Mouse (Mus musculus): Measurements from ENCODE around the gene 2700049A03Rik. TPM values are rescaled to one million over a fixed set of nuclear protein-coding genes. Genes with fewer than 3 reads are reported as not detected.
A peak's percentile ranks its signal among the peaks of the same experiment; 100 is the strongest.

The 2700049A03Rik gene
- polyA plus RNA-seq, 1 experiment from 2014 or later, result 15.7 TPM

- WGBS, result 88% methylated on average over 4 of the region's 4 CpGs
- ATAC-seq (ENCODE audit: insufficient number of reproducible peaks, low FRiP score, low TSS enrichment, low read depth), result no peak
Observed at GRCm38 (mm10) chr12:71237074-71237473, 100.4 kb downstream of the 2700049A03Rik start.

DNA sequence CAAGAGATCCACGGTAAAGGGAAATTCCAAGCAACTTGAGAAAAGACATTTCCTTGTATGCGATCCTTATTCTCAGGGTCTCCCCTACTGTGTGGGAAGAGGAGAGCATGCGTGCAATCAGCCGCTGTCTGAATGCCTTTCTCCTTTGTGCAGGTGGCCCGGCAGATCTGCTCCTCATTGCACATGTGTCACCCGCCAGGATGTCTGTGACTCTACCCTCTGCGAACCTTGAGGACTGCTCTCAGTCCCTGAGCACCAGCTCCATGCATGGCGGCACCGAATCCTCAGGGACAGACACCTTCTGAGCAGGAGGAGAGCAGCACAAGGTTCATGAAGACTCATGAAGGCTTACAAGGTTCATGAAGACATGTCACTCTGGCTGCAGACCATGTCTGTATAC, 106.1 kb downstream of the 2700049A03Rik start:
- no peak overlapping the region for H3K9ac ChIP-seq
- H3K27ac ChIP-seq (replicated peaks), result no peak overlapping the region
- ATAC-seq (ENCODE audit: insufficient number of reproducible peaks, low FRiP score, low TSS enrichment, low read depth), result no peak
- peaks cover 36% of the 10 kb centered on the region for H3K36me3 ChIP-seq
- H3K4me3 ChIP-seq (replicated peaks), result no peak overlapping the region
- H3K27me3 ChIP-seq, result no peaks in the 10 kb centered on the region
- H3K4me2 ChIP-seq (replicated peaks), result no peak overlapping the region
- H3K9me3 ChIP-seq (replicated peaks), result peaks cover 6% of the 10 kb centered on the region; the same call in 1 of the 2 replicates
- H3K4me1 ChIP-seq, result peaks cover 10% of the 10 kb centered on the region
- WGBS, result 96% methylated on average over 9 of the region's 9 CpGs

More at GRCm38 (mm10) chr12:71237074-71237473, 100.4 kb downstream of the 2700049A03Rik start:
- no peaks in the 10 kb centered on the region for H3K4me1 ChIP-seq
- no peak overlapping the region for H3K27ac ChIP-seq (replicated peaks)
- peaks cover 3% of the 10 kb centered on the region; the same call in 1 of the 2 replicates for H3K9me3 ChIP-seq (replicated peaks)
- peaks cover 14% of the 10 kb centered on the region for H3K36me3 ChIP-seq
- H3K27me3 ChIP-seq, result no peaks in the 10 kb centered on the region
- H3K9ac ChIP-seq, result no peak overlapping the region
- H3K4me2 ChIP-seq (replicated peaks), result no peak overlapping the region
- no peak overlapping the region for H3K4me3 ChIP-seq (replicated peaks)

DNA sequence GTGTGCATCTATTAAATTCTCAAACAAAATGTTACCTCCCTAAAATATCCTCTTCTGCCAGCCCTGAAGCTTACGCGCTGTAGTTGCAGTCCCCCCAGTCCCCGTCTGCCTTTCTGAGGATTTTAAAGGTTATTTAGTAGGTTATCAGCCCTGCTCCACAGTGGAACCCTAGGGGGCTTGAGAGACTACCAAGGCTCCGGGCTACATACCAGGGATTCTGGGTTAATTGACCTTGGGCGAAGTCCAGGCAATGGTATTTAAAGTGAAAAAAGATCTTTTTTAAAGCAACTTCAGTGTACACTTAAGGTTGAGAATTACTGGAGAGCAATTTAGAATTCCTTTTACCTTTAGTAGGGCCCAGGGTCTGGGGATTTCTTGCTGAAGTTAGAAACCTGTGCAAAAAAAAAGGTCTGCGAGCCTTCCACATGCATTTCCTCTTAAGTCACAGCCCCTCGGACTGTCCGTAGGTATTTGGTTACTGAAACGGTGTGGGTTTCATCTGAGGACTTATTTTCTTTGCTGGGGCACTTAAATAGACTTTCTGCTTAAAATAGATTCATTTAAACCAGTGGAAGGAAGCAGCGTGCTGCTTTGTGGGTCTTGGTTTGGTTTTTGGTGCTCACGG, 108.2 kb downstream of the 2700049A03Rik start:
- no peak overlapping the region for H3K4me2 ChIP-seq (replicated peaks)
- H3K36me3 ChIP-seq, result peaks cover 36% of the 10 kb centered on the region
- H3K9me3 ChIP-seq (replicated peaks), result peaks cover 6% of the 10 kb centered on the region; the same call in 1 of the 2 replicates
- H3K4me3 ChIP-seq (replicated peaks), result no peak overlapping the region
- 32% methylated on average over 11 of the region's 11 CpGs for WGBS
- H3K9ac ChIP-seq, result no peak overlapping the region
- H3K4me1 ChIP-seq, result peaks cover 10% of the 10 kb centered on the region
- H3K27ac ChIP-seq (replicated peaks), result peak overlapping the region; percentile 58
- H3K27me3 ChIP-seq, result no peaks in the 10 kb centered on the region
- ATAC-seq (ENCODE audit: insufficient number of reproducible peaks, low FRiP score, low TSS enrichment, low read depth), result no peak

DNA sequence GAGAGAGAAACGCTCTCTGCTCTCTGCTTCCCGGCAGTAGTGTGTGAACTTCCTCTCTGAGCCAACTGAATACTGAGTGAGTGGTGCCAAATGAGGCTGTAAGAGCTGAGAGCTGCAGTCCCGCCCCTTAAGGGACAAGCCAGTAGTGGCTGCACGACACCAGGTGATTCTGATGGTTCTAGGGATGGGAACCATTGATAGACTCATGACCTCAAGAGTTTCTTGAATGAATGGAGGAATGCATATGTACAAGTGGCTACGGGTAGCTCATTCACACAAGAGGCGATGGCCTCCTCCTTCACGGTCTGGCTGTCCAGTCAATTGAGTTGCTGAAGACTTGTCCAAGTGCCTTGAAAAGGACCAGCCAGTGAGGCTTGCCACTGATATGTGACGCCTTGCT, 110.5 kb downstream of the 2700049A03Rik start:
- Histone ChIP-seq H3K9me3 (replicated peaks) (peaks cover 2% of the 10 kb centered on the region; the same call in 1 of the 2 replicates), H3K9ac (no peak overlapping the region), H3K4me3 (replicated peaks) (no peak overlapping the region), H3K27me3 (no peaks in the 10 kb centered on the region), H3K4me1 (peaks cover 10% of the 10 kb centered on the region), H3K27ac (replicated peaks) (no peak overlapping the region), H3K4me2 (replicated peaks) (no peak overlapping the region), H3K36me3 (peaks cover 21% of the 10 kb centered on the region)
- 80% methylated on average over 8 of the region's 8 CpGs for WGBS
- no peak for ATAC-seq (ENCODE audit: insufficient number of reproducible peaks, low FRiP score, low TSS enrichment, low read depth)

- Histone ChIP-seq H3K9me3 (replicated peaks) (no peaks in the 10 kb centered on the region), H3K36me3 (0 out of 2 replicates have a peak, but pooled peaks cover 1% of the 10 kb centered on the region), H3K9ac (no peak overlapping the region), H3K27me3 (no peaks in the 10 kb centered on the region), H3K4me1 (peaks cover 13% of the 10 kb centered on the region), H3K4me3 (replicated peaks) (no peak overlapping the region), H3K27ac (replicated peaks) (no peak overlapping the region), H3K4me2 (replicated peaks) (no peak overlapping the region)
- ATAC-seq (ENCODE audit: insufficient number of reproducible peaks, low FRiP score, low TSS enrichment, low read depth), result no peak
- 53% methylated on average over 9 of the region's 9 CpGs for WGBS
Observed at GRCm38 (mm10) chr12:71249348-71249747, 112.7 kb downstream of the 2700049A03Rik start.

- Histone ChIP-seq H3K9ac (no peak overlapping the region), H3K27ac (replicated peaks) (no peak overlapping the region), H3K4me3 (replicated peaks) (no peak overlapping the region), H3K36me3 (no peaks in the 10 kb centered on the region), H3K4me1 (0 out of 2 replicates have a peak, but pooled peaks cover 4% of the 10 kb centered on the region), H3K4me2 (replicated peaks) (no peak overlapping the region), H3K27me3 (no peaks in the 10 kb centered on the region), H3K9me3 (replicated peaks) (no peaks in the 10 kb centered on the region)
- no peak for ATAC-seq (ENCODE audit: insufficient number of reproducible peaks, low FRiP score, low TSS enrichment, low read depth)
- WGBS, result 44% methylated on average over 11 of the region's 11 CpGs
Observed at GRCm38 (mm10) chr12:71252509-71253167, 116.0 kb downstream of the 2700049A03Rik start.

GRCm38 (mm10) chr12:71254779-71255178, 118.1 kb downstream of the 2700049A03Rik start:
- H3K27ac ChIP-seq (replicated peaks), result no peak overlapping the region
- H3K4me3 ChIP-seq (replicated peaks), result no peak overlapping the region
- no peaks in the 10 kb centered on the region for H3K9me3 ChIP-seq (replicated peaks)
- no peak overlapping the region for H3K4me2 ChIP-seq (replicated peaks)
- no peaks in the 10 kb centered on the region for H3K27me3 ChIP-seq
- WGBS, result 46% methylated on average over 7 of the region's 7 CpGs
- H3K4me1 ChIP-seq, result peaks cover 14% of the 10 kb centered on the region; the same call in 1 of the 2 replicates
- no peak overlapping the region for H3K9ac ChIP-seq
- H3K36me3 ChIP-seq, result no peaks in the 10 kb centered on the region
- ATAC-seq (ENCODE audit: insufficient number of reproducible peaks, low FRiP score, low TSS enrichment, low read depth), result no peak

DNA sequence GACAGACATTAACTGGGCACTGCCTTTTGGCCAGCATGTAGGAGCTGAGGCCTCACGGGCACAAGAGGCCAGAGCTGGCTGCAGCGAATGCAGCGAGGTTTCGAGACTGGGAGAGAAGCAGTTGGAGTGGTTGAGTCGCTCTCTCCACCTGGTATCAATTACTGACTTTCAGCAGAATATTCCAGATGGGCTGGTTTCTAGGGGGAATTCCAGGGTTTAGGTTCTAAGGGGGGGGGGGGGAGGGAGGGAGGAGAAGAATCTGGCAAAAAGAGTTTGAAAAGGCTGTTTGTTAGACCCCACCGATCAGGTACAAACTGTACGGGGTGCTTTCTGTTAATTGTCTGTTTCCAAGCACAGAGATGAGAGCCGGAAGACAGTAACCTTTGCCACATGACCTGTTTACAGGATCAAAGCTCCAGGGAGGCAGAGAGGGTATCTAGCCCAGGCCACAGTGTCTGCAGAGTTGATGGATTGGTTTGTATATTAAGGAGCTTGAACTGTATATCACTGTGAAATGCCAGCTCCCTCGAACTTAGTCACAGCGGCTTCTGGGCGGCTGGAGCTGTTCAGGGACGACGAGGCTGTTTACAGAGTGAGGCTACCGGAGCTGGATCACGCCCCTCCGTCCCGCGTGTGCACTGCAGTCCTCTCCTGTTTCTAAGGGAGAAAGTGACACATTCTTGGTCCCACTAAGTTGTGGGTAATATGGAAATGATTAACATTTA, 121.7 kb downstream of the 2700049A03Rik start:
- Histone ChIP-seq H3K9ac (no peak overlapping the region), H3K9me3 (replicated peaks) (no peaks in the 10 kb centered on the region), H3K4me1 (peaks cover 10% of the 10 kb centered on the region; the same call in 1 of the 2 replicates), H3K4me2 (replicated peaks) (peak overlapping the region; percentile 12; the same call in 1 of the 2 replicates), H3K4me3 (replicated peaks) (no peak overlapping the region), H3K27ac (replicated peaks) (no peak overlapping the region), H3K27me3 (no peaks in the 10 kb centered on the region), H3K36me3 (no peaks in the 10 kb centered on the region)
- 20% methylated on average over 18 of the region's 18 CpGs for WGBS
- ATAC-seq (ENCODE audit: insufficient number of reproducible peaks, low FRiP score, low TSS enrichment, low read depth), result no peak

- H3K4me2 ChIP-seq (replicated peaks), result no peak overlapping the region
- no peaks in the 10 kb centered on the region for H3K36me3 ChIP-seq
- no peak overlapping the region for H3K4me3 ChIP-seq (replicated peaks)
- no peaks in the 10 kb centered on the region for H3K27me3 ChIP-seq
- no peaks in the 10 kb centered on the region for H3K9me3 ChIP-seq (replicated peaks)
- no peaks in the 10 kb centered on the region for H3K4me1 ChIP-seq
- 69% methylated on average over 4 of the region's 4 CpGs for WGBS
- H3K27ac ChIP-seq (replicated peaks), result no peak overlapping the region
- no peak overlapping the region for H3K9ac ChIP-seq
- no peak for ATAC-seq (ENCODE audit: insufficient number of reproducible peaks, low FRiP score, low TSS enrichment, low read depth)
Observed at GRCm38 (mm10) chr12:71264211-71264610, 127.6 kb downstream of the 2700049A03Rik start.

DNA sequence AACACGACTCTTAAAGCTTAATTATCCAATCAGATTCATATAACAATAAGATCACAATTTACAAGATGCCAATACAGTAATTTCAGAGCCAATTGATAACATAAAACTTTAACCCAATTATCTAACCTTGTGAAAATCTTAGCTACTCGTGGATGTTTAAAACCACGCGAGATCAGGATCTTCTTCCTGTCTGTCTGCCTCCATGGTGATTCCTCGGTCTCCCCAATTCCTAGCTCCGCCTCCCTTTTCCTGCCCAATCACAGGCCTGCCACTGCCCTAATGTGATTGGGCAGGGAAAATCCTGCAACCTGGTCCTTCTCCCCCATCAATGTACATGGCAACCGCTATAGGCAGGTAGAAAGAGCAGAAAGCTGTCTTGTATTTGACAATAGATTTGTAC, 132.7 kb downstream of the 2700049A03Rik start:
- Histone ChIP-seq H3K4me3 (replicated peaks) (no peak overlapping the region), H3K4me2 (replicated peaks) (no peak overlapping the region), H3K4me1 (no peaks in the 10 kb centered on the region), H3K27me3 (no peaks in the 10 kb centered on the region), H3K36me3 (no peaks in the 10 kb centered on the region), H3K9ac (no peak overlapping the region), H3K27ac (replicated peaks) (no peak overlapping the region), H3K9me3 (replicated peaks) (no peaks in the 10 kb centered on the region)
- ATAC-seq (ENCODE audit: insufficient number of reproducible peaks, low FRiP score, low TSS enrichment, low read depth), result no peak
- 88% methylated on average over 7 of the region's 7 CpGs for WGBS

DNA sequence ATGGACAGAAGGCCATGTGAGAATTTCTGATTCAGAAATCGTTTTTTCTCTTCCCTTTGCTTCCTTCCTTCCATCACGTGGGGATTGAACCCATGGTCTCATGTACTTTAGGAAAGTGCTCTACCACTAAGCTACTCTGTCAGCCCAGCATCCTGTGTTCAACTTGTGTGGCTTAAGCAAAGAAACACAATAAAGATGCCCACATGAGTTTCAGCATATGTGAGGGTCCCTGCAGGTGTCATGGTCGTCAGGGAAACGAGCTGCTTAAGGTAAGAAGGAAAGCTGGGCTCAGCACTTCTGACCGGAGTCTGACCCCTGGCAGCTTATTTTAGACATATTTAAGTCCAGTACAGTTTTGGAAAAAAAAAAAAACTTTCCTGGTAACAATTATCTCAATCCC, 134.5 kb downstream of the 2700049A03Rik start:
- H3K9me3 ChIP-seq (replicated peaks), result no peaks in the 10 kb centered on the region
- H3K9ac ChIP-seq, result no peak overlapping the region
- 71% methylated on average over 5 of the region's 5 CpGs for WGBS
- H3K4me2 ChIP-seq (replicated peaks), result no peak overlapping the region
- no peaks in the 10 kb centered on the region for H3K27me3 ChIP-seq
- H3K4me1 ChIP-seq, result no peaks in the 10 kb centered on the region
- H3K27ac ChIP-seq (replicated peaks), result no peak overlapping the region
- no peak overlapping the region for H3K4me3 ChIP-seq (replicated peaks)
- no peaks in the 10 kb centered on the region for H3K36me3 ChIP-seq
- no peak for ATAC-seq (ENCODE audit: insufficient number of reproducible peaks, low FRiP score, low TSS enrichment, low read depth)

Measured in embryonic facial prominence, embryonic 15.5 days (tissue).